Mouse (Mus musculus): ENCODE measurements at regions not wholly inside any gene's neighbourhood (a gene's known extent, or its start where the extent isn't known, plus 50 kb on each side); places are given as distances from the start of the nearest gene placed in this dataset.

DNA sequence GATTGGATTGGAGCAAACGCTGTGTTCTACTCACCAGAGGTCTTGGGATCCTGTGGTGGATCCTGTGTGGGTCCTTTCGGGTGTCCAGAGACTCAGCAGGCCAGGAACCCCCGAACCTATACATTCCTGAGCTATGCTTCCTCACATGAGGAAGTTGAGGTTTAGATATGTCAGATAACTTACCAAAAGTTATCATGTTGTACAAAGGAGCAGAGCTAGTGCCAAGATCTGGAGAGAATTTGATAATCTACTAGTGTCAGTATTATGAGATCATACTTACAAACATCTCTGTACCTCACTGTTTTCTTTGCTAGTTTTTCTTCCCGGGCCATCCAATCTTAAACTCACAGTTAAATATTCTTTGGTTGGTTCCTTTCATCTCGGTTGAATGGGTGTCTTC, 172.6 kb upstream of the Nhs start:
- Histone ChIP-seq H3K4me1 (ENCODE audit: control insufficient read depth in 1 of 2, insufficient read depth in 2 of 2, low read length in 2 of 2) (peaks cover 0 to 14% of the 10 kb centered on the region in 2 experiments; a peak in 3 of 4 replicates), H3K79me2 (ENCODE audit: control insufficient read depth, insufficient read depth, low read length, poor library complexity) (no peaks in the 10 kb centered on the region), H3K4me3 (ENCODE audit: control insufficient read depth in 1 of 2, insufficient read depth in 1 of 2, low read depth in 2 of 2, low read length in 2 of 2) (no peak overlapping the region), H3K9me3 (replicated peaks; ENCODE audit: insufficient read depth, low read length) (no peaks in the 10 kb centered on the region), H3K9ac (ENCODE audit: control insufficient read depth, low read depth, low read length, poor library complexity, severe bottlenecking) (no peak overlapping the region), H3K36me3 (ENCODE audit: control insufficient read depth in 1 of 2, insufficient read depth in 2 of 2, low read length in 2 of 2) (peaks cover 0 to 5% of the 10 kb centered on the region in 2 experiments; a peak in 2 of 4 replicates), H3K27ac (ENCODE audit: control insufficient read depth, low read depth, low read length) (no peak overlapping the region), H3K27me3 (ENCODE audit: control insufficient read depth in 1 of 2, insufficient read depth in 2 of 2, low read length in 2 of 2) (no peaks in the 10 kb centered on the region)
- peak; percentile 44 for DNase-seq (ENCODE audit: low read depth, low spot score)
- peak; percentile 54 for TF ChIP-seq RCOR1 (IDR thresholded peaks at IDR 0.05; ENCODE audit: low read depth, low read length)
- TF ChIP-seq UBTF (IDR thresholded peaks at IDR 0.05; ENCODE audit: borderline replicate concordance, insufficient read depth, low read depth, low read length), result no peak
- TF ChIP-seq E2F4 (IDR thresholded peaks at IDR 0.05; ENCODE audit: borderline replicate concordance, low read depth, low read length), result no peak
- TF ChIP-seq MYC (IDR thresholded peaks at IDR 0.05; ENCODE audit: low read depth, low read length), result no peak
- TF ChIP-seq SMC3 (IDR thresholded peaks at IDR 0.05; ENCODE audit: low read depth, low read length), result no peak
- TF ChIP-seq MXI1 (IDR thresholded peaks at IDR 0.05; ENCODE audit: low read depth, low read length), result no peak
- peak; percentile 10; the same call in 1 of the 2 replicates for TF ChIP-seq TAL1 (IDR thresholded peaks at IDR 0.05; ENCODE audit: low read length)
- no peak for TF ChIP-seq MEF2A (IDR thresholded peaks at IDR 0.05; ENCODE audit: extremely low read depth, insufficient replicate concordance, low read depth, low read length, poor library complexity, severe bottlenecking)
- no peak for TF ChIP-seq RAD21 (IDR thresholded peaks at IDR 0.05; ENCODE audit: low read depth, low read length)
- TF ChIP-seq POLR2A (IDR thresholded peaks at IDR 0.05; ENCODE audit: control insufficient read depth in 1 of 2, insufficient read depth in 1 of 2, low read depth in 1 of 2, low read length in 2 of 2, poor library complexity in 1 of 2), result no peak
- no peak for TF ChIP-seq ZMIZ1 (IDR thresholded peaks at IDR 0.05; ENCODE audit: low read depth, low read length)
- TF ChIP-seq BHLHE40 (IDR thresholded peaks at IDR 0.05; ENCODE audit: borderline replicate concordance, low read depth, low read length), result no peak
- no peak for TF ChIP-seq MAZ (IDR thresholded peaks at IDR 0.05; ENCODE audit: low read depth, low read length)
- TF ChIP-seq CHD1 (IDR thresholded peaks at IDR 0.05; ENCODE audit: low read depth, low read length), result no peak
- no peak for TF ChIP-seq POLR2AphosphoS5 (IDR thresholded peaks at IDR 0.05; ENCODE audit: borderline replicate concordance, low read depth, low read length)
- no peak for TF ChIP-seq ZNF384 (IDR thresholded peaks at IDR 0.05; ENCODE audit: low read depth, low read length)
- TF ChIP-seq SIN3A (IDR thresholded peaks at IDR 0.05; ENCODE audit: low read length), result no peak
- TF ChIP-seq GABPA (IDR thresholded peaks at IDR 0.05; ENCODE audit: low read depth, low read length), result no peak
- no peak for TF ChIP-seq NRF1 (IDR thresholded peaks at IDR 0.05; ENCODE audit: insufficient read depth, low read depth, low read length, poor library complexity, severe bottlenecking)
- no peak for TF ChIP-seq ZKSCAN1 (IDR thresholded peaks at IDR 0.05; ENCODE audit: low read depth, low read length)
- no peak for TF ChIP-seq USF2 (IDR thresholded peaks at IDR 0.05; ENCODE audit: borderline replicate concordance in 1 of 2, insufficient read depth in 1 of 2, low read depth in 1 of 2, low read length in 2 of 2)
- no peak for TF ChIP-seq TBP (IDR thresholded peaks at IDR 0.05; ENCODE audit: low read depth, low read length)
- TF ChIP-seq JUND (IDR thresholded peaks at IDR 0.05; ENCODE audit: low read depth, low read length), result no peak
- TF ChIP-seq USF1 (IDR thresholded peaks at IDR 0.05; ENCODE audit: low read depth, low read length), result no peak
- peak; percentile 76 for TF ChIP-seq ETS1 (IDR thresholded peaks at IDR 0.05; ENCODE audit: low read depth, low read length)
- TF ChIP-seq HCFC1 (IDR thresholded peaks at IDR 0.05; ENCODE audit: low read depth, low read length), result no peak
- no peak for TF ChIP-seq POLR2AphosphoS2 (IDR thresholded peaks at IDR 0.05; ENCODE audit: low read length)
- no peak for TF ChIP-seq MYB (IDR thresholded peaks at IDR 0.05; ENCODE audit: low read depth, low read length)
- TF ChIP-seq EP300 (IDR thresholded peaks at IDR 0.05; ENCODE audit: low read depth in 1 of 2, low read length in 2 of 2), result peak; percentile 70 to 83; a peak in 2 of 4 replicates
- TF ChIP-seq MAX (IDR thresholded peaks at IDR 0.05; ENCODE audit: low read length), result no peak
- no peak for TF ChIP-seq ELF1 (IDR thresholded peaks at IDR 0.05; ENCODE audit: low read depth, low read length)
- TF ChIP-seq GATA1 (IDR thresholded peaks at IDR 0.05; ENCODE audit: low read depth, low read length), result peak; percentile 85
- TF ChIP-seq KAT2A (conservative IDR thresholded peaks at IDR 0.05; ENCODE audit: low read depth, low read length), result no peak
- no peak for TF ChIP-seq CTCF (IDR thresholded peaks at IDR 0.05 in 2 of 3, conservative IDR thresholded peaks at IDR 0.05 in 1 of 3; ENCODE audit: control insufficient read depth in 1 of 3, insufficient read depth in 1 of 3, low read depth in 2 of 3, low read length in 3 of 3, poor library complexity in 1 of 3, severe bottlenecking in 1 of 3)
- TF ChIP-seq TCF12 (IDR thresholded peaks at IDR 0.05; ENCODE audit: low read depth, low read length), result peak; percentile 75; the same call in 1 of the 2 replicates
- no peak for TF ChIP-seq NELFE (IDR thresholded peaks at IDR 0.05; ENCODE audit: low read depth, low read length)
- no peak for TF ChIP-seq MAFK (IDR thresholded peaks at IDR 0.05; ENCODE audit: borderline replicate concordance, low read depth, low read length)
- no peak for TF ChIP-seq ZC3H11A (IDR thresholded peaks at IDR 0.05; ENCODE audit: low read depth, low read length)
- TF ChIP-seq CHD2 (IDR thresholded peaks at IDR 0.05; ENCODE audit: low read length), result no peak

Data from MEL (cell line).